Mouse (Mus musculus): ENCODE measurements at regions not wholly inside any gene's neighbourhood (a gene's known extent, or its start where the extent isn't known, plus 50 kb on each side); places are given as distances from the start of the nearest gene placed in this dataset.

GRCm38 (mm10) chr5:74885958-74886357, 158.6 kb downstream of the Chic2 start:
- no peak for DNase-seq (ENCODE audit: low spot score in 2 of 2)

- DNase-seq (ENCODE audit: low spot score in 2 of 2) = no peak
Observed at GRCm38 (mm10) chr5:74882563-74882962, 162.0 kb downstream of the Chic2 start.

GRCm38 (mm10) chr5:74880669-74881226, 163.8 kb downstream of the Chic2 start:
- DNase-seq (ENCODE audit: low spot score in 2 of 2) = no peak

GRCm38 (mm10) chr5:74880048-74880437, 164.5 kb downstream of the Chic2 start:
- DNase-seq (ENCODE audit: low spot score in 2 of 2) = no peak

- DNase-seq (ENCODE audit: low spot score in 2 of 2) = no peak
Observed at GRCm38 (mm10) chr5:74879098-74880047, 165.2 kb downstream of the Chic2 start.

GRCm38 (mm10) chr5:74877595-74877994, 167.0 kb downstream of the Chic2 start:
- no peak for DNase-seq (ENCODE audit: low spot score in 2 of 2)

- no peak for DNase-seq (ENCODE audit: low spot score in 2 of 2)
Observed at GRCm38 (mm10) chr5:74877185-74877584, 167.4 kb downstream of the Chic2 start.

GRCm38 (mm10) chr5:74874691-74875090, 169.9 kb downstream of the Chic2 start:
- DNase-seq (ENCODE audit: low spot score in 2 of 2) = no peak

- DNase-seq (ENCODE audit: low spot score in 2 of 2) = no peak
Observed at GRCm38 (mm10) chr5:74870615-74871014, 167.9 kb upstream of the Lnx1 start.

- DNase-seq (ENCODE audit: low spot score in 2 of 2) = no peak
Observed at GRCm38 (mm10) chr5:74867113-74867785, 164.5 kb upstream of the Lnx1 start.

- no peak for DNase-seq (ENCODE audit: low spot score in 2 of 2)
Observed at GRCm38 (mm10) chr5:74866697-74867096, 164.0 kb upstream of the Lnx1 start.

GRCm38 (mm10) chr5:74865446-74865845, 162.7 kb upstream of the Lnx1 start:
- DNase-seq (ENCODE audit: low spot score in 2 of 2) = no peak

GRCm38 (mm10) chr5:74864540-74865157, 161.9 kb upstream of the Lnx1 start:
- DNase-seq (ENCODE audit: low spot score in 2 of 2) = no peak

GRCm38 (mm10) chr5:74861297-74861696, 158.6 kb upstream of the Lnx1 start:
- DNase-seq (ENCODE audit: low spot score in 2 of 2) = no peak

- DNase-seq (ENCODE audit: low spot score in 2 of 2) = no peak
Observed at GRCm38 (mm10) chr5:74857861-74858260, 155.1 kb upstream of the Lnx1 start.

- peak in 1 of 2 experiments; percentile 8 for DNase-seq (ENCODE audit: low spot score in 2 of 2)
Observed at GRCm38 (mm10) chr5:74857161-74857560, 154.4 kb upstream of the Lnx1 start.

GRCm38 (mm10) chr5:74847824-74848223, 145.1 kb upstream of the Lnx1 start:
- no peak for DNase-seq (ENCODE audit: low spot score in 2 of 2)

GRCm38 (mm10) chr5:74846674-74847073, 144.0 kb upstream of the Lnx1 start:
- no peak for DNase-seq (ENCODE audit: low spot score in 2 of 2)

- no peak for DNase-seq (ENCODE audit: low spot score in 2 of 2)
Observed at GRCm38 (mm10) chr5:74834401-74834800, 131.7 kb upstream of the Lnx1 start.

GRCm38 (mm10) chr5:74833887-74834286, 131.2 kb upstream of the Lnx1 start:
- DNase-seq (ENCODE audit: low spot score in 2 of 2) = no peak

GRCm38 (mm10) chr5:74832011-74832410, 129.3 kb upstream of the Lnx1 start:
- DNase-seq (ENCODE audit: low spot score in 2 of 2) = no peak

- no peak for DNase-seq (ENCODE audit: low spot score in 2 of 2)
Observed at GRCm38 (mm10) chr5:74830646-74831045, 127.9 kb upstream of the Lnx1 start.
